Mouse (Mus musculus): ENCODE measurements around the gene Atl1. TPM values are rescaled to one million over a fixed set of nuclear protein-coding genes. Genes with fewer than 3 reads are reported as not detected.

Gene Atl1
- polyA plus RNA-seq, 1 experiment = 2.1 TPM

GRCm38 (mm10) chr12:69864164-69864692 is 28.2 kb upstream of the Atl1 start:
- H3K36me3 ChIP-seq (ENCODE audit: control insufficient read depth, insufficient read depth, low read length) = no peaks in the 10 kb centered on the region
- 9% methylated on average over 4 of the region's 4 CpGs for WGBS
- no peaks in the 10 kb centered on the region for H3K27me3 ChIP-seq (replicated peaks; ENCODE audit: control insufficient read depth, insufficient read depth, low read length)
- DNase-seq = peak; percentile 30
- TF ChIP-seq POLR2A (IDR thresholded peaks at IDR 0.05; ENCODE audit: low read depth, low read length) (no peak), CTCF (conservative IDR thresholded peaks at IDR 0.05; ENCODE audit: insufficient read depth, insufficient read length, low read depth, low read length) (no peak)
- no peak overlapping the region for H3K4me3 ChIP-seq (ENCODE audit: insufficient read depth, low read depth, low read length)
- 0 out of 2 replicates have a peak overlapping the region, but pooled peaks have one; percentile 8 for H3K27ac ChIP-seq (ENCODE audit: insufficient read depth, low read depth, low read length)
- peaks cover 3% of the 10 kb centered on the region; the same call in 1 of the 2 replicates for H3K4me1 ChIP-seq (ENCODE audit: control insufficient read depth, insufficient read depth, low read length)

- Histone ChIP-seq H3K27ac (ENCODE audit: insufficient read depth, low read depth, low read length) (no peak overlapping the region), H3K4me1 (ENCODE audit: control insufficient read depth, insufficient read depth, low read length) (peaks cover 3% of the 10 kb centered on the region; the same call in 1 of the 2 replicates), H3K36me3 (ENCODE audit: control insufficient read depth, insufficient read depth, low read length) (no peaks in the 10 kb centered on the region; the same call in 1 of the 2 replicates), H3K27me3 (replicated peaks; ENCODE audit: control insufficient read depth, insufficient read depth, low read length) (no peaks in the 10 kb centered on the region), H3K4me3 (ENCODE audit: insufficient read depth, low read depth, low read length) (no peak overlapping the region)
- WGBS = 77% methylated on average over 5 of the region's 5 CpGs
- no peak for TF ChIP-seq POLR2A (IDR thresholded peaks at IDR 0.05; ENCODE audit: low read depth, low read length)
- no peak for TF ChIP-seq CTCF (conservative IDR thresholded peaks at IDR 0.05; ENCODE audit: insufficient read depth, insufficient read length, low read depth, low read length)
- no peak for DNase-seq
Measured at GRCm38 (mm10) chr12:69867338-69867737, 25.1 kb upstream of the Atl1 start.

GRCm38 (mm10) chr12:69871632-69872031 is 20.8 kb upstream of the Atl1 start:
- Histone ChIP-seq H3K27me3 (replicated peaks; ENCODE audit: control insufficient read depth, insufficient read depth, low read length) (no peaks in the 10 kb centered on the region), H3K36me3 (ENCODE audit: control insufficient read depth, insufficient read depth, low read length) (no peaks in the 10 kb centered on the region; the same call in 1 of the 2 replicates), H3K4me1 (ENCODE audit: control insufficient read depth, insufficient read depth, low read length) (peaks cover 8% of the 10 kb centered on the region; the same call in 1 of the 2 replicates), H3K4me3 (ENCODE audit: insufficient read depth, low read depth, low read length) (no peak overlapping the region), H3K27ac (ENCODE audit: insufficient read depth, low read depth, low read length) (no peak overlapping the region)
- 84% methylated on average over 5 of the region's 5 CpGs for WGBS
- TF ChIP-seq CTCF (conservative IDR thresholded peaks at IDR 0.05; ENCODE audit: insufficient read depth, insufficient read length, low read depth, low read length) (no peak), POLR2A (IDR thresholded peaks at IDR 0.05; ENCODE audit: low read depth, low read length) (no peak)
- no peak for DNase-seq

- Histone ChIP-seq H3K36me3 (ENCODE audit: control insufficient read depth, insufficient read depth, low read length) (no peaks in the 10 kb centered on the region), H3K4me1 (ENCODE audit: control insufficient read depth, insufficient read depth, low read length) (peaks cover 29% of the 10 kb centered on the region), H3K27me3 (replicated peaks; ENCODE audit: control insufficient read depth, insufficient read depth, low read length) (no peaks in the 10 kb centered on the region), H3K27ac (ENCODE audit: insufficient read depth, low read depth, low read length) (peak overlapping the region; percentile 10; the same call in 1 of the 2 replicates), H3K4me3 (ENCODE audit: insufficient read depth, low read depth, low read length) (no peak overlapping the region)
- no peak for DNase-seq
- WGBS = 72% methylated on average over 9 of the region's 9 CpGs
- TF ChIP-seq CTCF (conservative IDR thresholded peaks at IDR 0.05; ENCODE audit: insufficient read depth, insufficient read length, low read depth, low read length) (no peak), POLR2A (IDR thresholded peaks at IDR 0.05; ENCODE audit: low read depth, low read length) (no peak)
Measured at GRCm38 (mm10) chr12:69877842-69878363, 14.5 kb upstream of the Atl1 start.

GRCm38 (mm10) chr12:69879172-69879665 is 13.2 kb upstream of the Atl1 start:
- DNase-seq = peak; percentile 76
- no peak for TF ChIP-seq POLR2A (IDR thresholded peaks at IDR 0.05; ENCODE audit: low read depth, low read length)
- TF ChIP-seq CTCF (conservative IDR thresholded peaks at IDR 0.05; ENCODE audit: insufficient read depth, insufficient read length, low read depth, low read length) = no peak
- Histone ChIP-seq H3K27me3 (replicated peaks; ENCODE audit: control insufficient read depth, insufficient read depth, low read length) (no peaks in the 10 kb centered on the region), H3K36me3 (ENCODE audit: control insufficient read depth, insufficient read depth, low read length) (no peaks in the 10 kb centered on the region), H3K27ac (ENCODE audit: insufficient read depth, low read depth, low read length) (peak overlapping the region; percentile 81), H3K4me3 (ENCODE audit: insufficient read depth, low read depth, low read length) (no peak overlapping the region), H3K4me1 (ENCODE audit: control insufficient read depth, insufficient read depth, low read length) (peaks cover 33% of the 10 kb centered on the region)
- WGBS = 32% methylated on average over 4 of the region's 4 CpGs

GRCm38 (mm10) chr12:69879739-69880138 is 12.7 kb upstream of the Atl1 start:
- WGBS = 30% methylated on average over 6 of the region's 6 CpGs
- no peak for TF ChIP-seq CTCF (conservative IDR thresholded peaks at IDR 0.05; ENCODE audit: insufficient read depth, insufficient read length, low read depth, low read length)
- no peaks in the 10 kb centered on the region for H3K27me3 ChIP-seq (replicated peaks; ENCODE audit: control insufficient read depth, insufficient read depth, low read length)
- H3K27ac ChIP-seq (ENCODE audit: insufficient read depth, low read depth, low read length) = peak overlapping the region; percentile 81; the same call in 1 of the 2 replicates
- peaks cover 38% of the 10 kb centered on the region for H3K4me1 ChIP-seq (ENCODE audit: control insufficient read depth, insufficient read depth, low read length)
- peak; percentile 29 for DNase-seq
- H3K4me3 ChIP-seq (ENCODE audit: insufficient read depth, low read depth, low read length) = no peak overlapping the region
- no peaks in the 10 kb centered on the region for H3K36me3 ChIP-seq (ENCODE audit: control insufficient read depth, insufficient read depth, low read length)

- 46% methylated on average over 10 of the region's 10 CpGs for WGBS
- Histone ChIP-seq H3K4me1 (ENCODE audit: control insufficient read depth, insufficient read depth, low read length) (peaks cover 36% of the 10 kb centered on the region), H3K4me3 (ENCODE audit: insufficient read depth, low read depth, low read length) (no peak overlapping the region), H3K27me3 (replicated peaks; ENCODE audit: control insufficient read depth, insufficient read depth, low read length) (no peaks in the 10 kb centered on the region), H3K27ac (ENCODE audit: insufficient read depth, low read depth, low read length) (peak overlapping the region; percentile 39), H3K36me3 (ENCODE audit: control insufficient read depth, insufficient read depth, low read length) (no peaks in the 10 kb centered on the region)
- DNase-seq = no peak
- TF ChIP-seq CTCF (conservative IDR thresholded peaks at IDR 0.05; ENCODE audit: insufficient read depth, insufficient read length, low read depth, low read length) = no peak
- TF ChIP-seq POLR2A (IDR thresholded peaks at IDR 0.05; ENCODE audit: low read depth, low read length) = no peak
Measured at GRCm38 (mm10) chr12:69881198-69881905, 11.1 kb upstream of the Atl1 start.

All from kidney, adult 2 months (tissue).